Mouse (Mus musculus): ENCODE measurements around the gene Trip11.

Trip11 gene

GRCm38 (mm10) chr12:101818608-101819370 lies 94.3 kb downstream of the Trip11 start, which contains the start of gene Fbln5:
Fbln5 (minus strand) TSS chr12:101819055.
- DNase-seq, result peak; percentile 25 to 30

GRCm38 (mm10) chr12:101818246-101818607 lies 94.8 kb downstream of the Trip11 start:
- DNase-seq, result no peak

- DNase-seq, result no peak
Measured at GRCm38 (mm10) chr12:101816810-101817209, 96.3 kb downstream of the Trip11 start.

GRCm38 (mm10) chr12:101815796-101816195 lies 97.3 kb downstream of the Trip11 start:
- no peak for DNase-seq

- peak; percentile 38 to 70 for DNase-seq
Measured at GRCm38 (mm10) chr12:101814423-101814822, 98.6 kb downstream of the Trip11 start.

- peak in 1 of 2 experiments; percentile 25 for DNase-seq
Measured at GRCm38 (mm10) chr12:101811181-101811580, 101.9 kb downstream of the Trip11 start.

- DNase-seq, result peak; percentile 77 to 88
Measured at GRCm38 (mm10) chr12:101810515-101810914, 102.6 kb downstream of the Trip11 start.

GRCm38 (mm10) chr12:101807400-101807799 lies 105.7 kb downstream of the Trip11 start:
- DNase-seq, result peak in 1 of 2 experiments; percentile 20

GRCm38 (mm10) chr12:101802445-101802844 lies 110.6 kb downstream of the Trip11 start:
- no peak for DNase-seq

GRCm38 (mm10) chr12:101801744-101802143 lies 111.3 kb downstream of the Trip11 start:
- DNase-seq, result no peak

- DNase-seq, result no peak
Measured at GRCm38 (mm10) chr12:101801051-101801450, 112.0 kb downstream of the Trip11 start.

- DNase-seq, result no peak
Measured at GRCm38 (mm10) chr12:101798189-101798922, 114.7 kb downstream of the Trip11 start.

GRCm38 (mm10) chr12:101794458-101794857 lies 118.6 kb downstream of the Trip11 start:
- no peak for DNase-seq

GRCm38 (mm10) chr12:101793221-101793621 lies 119.8 kb downstream of the Trip11 start:
- DNase-seq, result no peak

- no peak for DNase-seq
Measured at GRCm38 (mm10) chr12:101792684-101793083, 120.4 kb downstream of the Trip11 start.

GRCm38 (mm10) chr12:101789767-101790166 lies 123.3 kb downstream of the Trip11 start:
- no peak for DNase-seq

- DNase-seq, result no peak
Measured at GRCm38 (mm10) chr12:101789250-101789649, 123.8 kb downstream of the Trip11 start.
